Mouse (Mus musculus) heart, postnatal 25 days (tissue): ENCODE measurements around the gene Prkar2a. TPM values are rescaled to one million over a fixed set of nuclear protein-coding genes. Genes with fewer than 3 reads are reported as not detected.
"Not testable (repeated sequence)": the region's sequence is repeated elsewhere in the genome, so short reads cannot be mapped to it uniquely, and the experiment has no call there.

Experiments used
- DNase-seq: peaks from one replicate; pipeline ENCODE4 v3.0.0; 2022; ENCODE audit warnings: low spot score
- intact Hi-C: fragments of 180-260 bp; cut with DNase I; formaldehyde crosslinking; loops from one replicate; pipeline ENCODE4 v1.15.1; 2025
- total RNA-seq, 2 experiments: library from RNA; stranded (reverse); gene quantifications; 2 replicates each; pipeline ENCODE4 v1.2.3; 2021

Prkar2a gene
- total RNA-seq = 10 to 100 TPM; 80.3 to 81.8 TPM

GRCm38 (mm10) chr9:108689106-108689505 lies at the start of gene Prkar2a:
Gene Prkar2a (plus strand): TSS chr9:108689314.
- DNase-seq = no peak
- intact Hi-C loops = loop anchor here (5.0 kb wide), 1 partner anchor 38 kb away; no protein-coding TSS in a partner anchor

GRCm38 (mm10) chr9:108639825-108640224 lies 49.3 kb upstream of the Prkar2a start:
- intact Hi-C loops = no loop called here
- DNase-seq = no peak

GRCm38 (mm10) chr9:108648166-108648565 lies 40.9 kb upstream of the Prkar2a start:
- DNase-seq = no peak
- intact Hi-C loops = no loop called here

DNA sequence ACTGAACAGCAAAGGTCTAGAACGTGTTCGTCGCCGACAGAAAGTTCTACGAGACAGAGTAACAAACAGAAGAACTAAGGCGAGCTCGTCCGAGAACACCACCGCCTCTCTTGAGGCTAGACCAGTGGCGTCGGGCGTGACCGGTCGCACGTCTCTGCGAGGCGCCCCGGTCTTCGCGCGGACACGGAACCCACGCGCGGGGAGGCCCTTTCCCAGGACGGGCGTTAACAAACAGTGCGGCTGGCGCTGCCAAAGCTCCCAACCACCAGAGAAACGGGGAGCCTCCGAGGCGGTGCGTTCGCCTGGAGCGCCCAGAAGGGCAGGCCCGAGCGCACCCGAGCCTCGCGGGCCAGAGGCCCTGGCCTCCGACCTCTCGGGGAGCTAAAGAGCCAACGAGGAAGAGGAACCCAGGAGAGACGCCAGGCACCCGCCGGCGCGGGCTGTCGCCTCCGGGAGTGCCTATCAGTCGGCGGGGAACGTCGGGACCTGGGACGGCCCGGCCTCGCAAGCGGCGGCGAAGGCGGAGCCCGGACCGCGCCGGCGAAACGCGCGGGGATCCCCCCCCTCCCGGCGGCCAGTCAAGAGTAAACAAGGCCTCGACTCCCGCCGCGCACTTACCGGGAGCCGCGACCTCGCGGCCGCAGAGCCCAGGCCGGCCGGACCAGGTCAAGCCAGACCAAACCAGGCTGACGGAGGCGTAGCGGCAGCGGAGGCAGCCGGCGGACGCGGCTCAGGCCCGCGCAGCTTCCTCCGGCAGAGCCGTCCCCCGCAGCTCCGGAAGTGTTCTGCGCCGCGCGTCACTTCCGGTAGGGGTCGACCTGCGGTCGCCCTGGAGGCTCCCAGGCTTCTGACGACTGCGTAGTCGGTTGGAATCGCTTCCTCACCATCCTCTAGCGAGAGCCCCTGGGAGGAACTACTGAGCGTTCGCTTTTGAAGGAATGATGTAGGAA lies 40.2 kb upstream of the Prkar2a start, which contains the start of gene Arih2:
Arih2 (minus strand) TSS at position 776 of the 950 bp plus-strand sequence.
- peak; percentile 90 for DNase-seq
- intact Hi-C loops = no loop called here

GRCm38 (mm10) chr9:108649561-108650440 lies 39.3 kb upstream of the Prkar2a start:
- intact Hi-C loops = no loop called here
- no peak for DNase-seq

DNA sequence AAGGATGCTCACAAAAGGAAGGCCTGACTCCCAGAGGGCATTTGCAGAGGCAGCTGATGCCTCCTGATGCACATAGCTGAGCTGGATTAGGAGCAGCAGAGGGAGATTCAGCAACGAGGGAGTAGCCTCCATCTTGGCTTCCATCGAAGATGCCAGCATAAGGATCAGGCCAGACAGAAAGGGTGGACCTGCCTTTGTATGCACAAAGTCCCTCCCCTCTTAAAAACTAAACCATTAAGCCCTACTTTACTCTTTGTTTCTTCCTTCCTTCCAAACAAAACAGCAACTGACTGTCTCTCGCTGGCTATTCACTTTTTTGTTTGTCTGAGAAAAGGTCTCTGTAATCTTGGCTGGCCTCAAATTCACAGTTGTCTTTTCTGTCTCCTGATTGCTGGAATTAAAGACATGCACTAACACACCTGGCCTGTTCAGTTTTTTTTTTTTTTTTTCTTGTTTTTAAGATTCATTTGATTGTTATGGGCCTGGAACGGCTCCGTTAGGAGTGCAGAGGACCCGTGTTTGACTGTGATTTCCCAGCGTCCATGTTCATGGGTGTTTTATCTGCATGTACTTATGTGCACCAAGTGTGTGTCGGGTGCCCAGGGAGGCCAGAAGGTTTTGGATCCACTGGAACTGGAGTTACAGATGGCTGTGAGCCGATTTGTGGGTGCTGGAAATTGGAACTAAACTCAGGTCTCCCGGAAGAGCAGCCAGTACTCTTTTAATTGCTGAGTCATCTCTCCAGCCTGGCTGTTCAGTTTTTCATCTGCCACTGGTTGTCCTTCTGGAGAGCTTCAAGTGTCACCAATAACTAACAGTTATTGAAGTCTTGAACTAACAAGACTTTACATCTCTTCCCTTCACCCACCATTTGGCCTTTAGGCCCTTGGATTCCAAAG lies 34.3 kb upstream of the Prkar2a start:
- intact Hi-C loops = no loop called here
- no peak for DNase-seq

GRCm38 (mm10) chr9:108655865-108656264 lies 33.2 kb upstream of the Prkar2a start:
- intact Hi-C loops, DNase-seq: not testable (repeated sequence)

GRCm38 (mm10) chr9:108661677-108662612 lies 27.2 kb upstream of the Prkar2a start, which contains the start of gene Slc25a20:
Gene Slc25a20 (plus strand): TSS chr9:108662088.
- peak; percentile 69 for DNase-seq
- intact Hi-C loops = no loop called here

DNA sequence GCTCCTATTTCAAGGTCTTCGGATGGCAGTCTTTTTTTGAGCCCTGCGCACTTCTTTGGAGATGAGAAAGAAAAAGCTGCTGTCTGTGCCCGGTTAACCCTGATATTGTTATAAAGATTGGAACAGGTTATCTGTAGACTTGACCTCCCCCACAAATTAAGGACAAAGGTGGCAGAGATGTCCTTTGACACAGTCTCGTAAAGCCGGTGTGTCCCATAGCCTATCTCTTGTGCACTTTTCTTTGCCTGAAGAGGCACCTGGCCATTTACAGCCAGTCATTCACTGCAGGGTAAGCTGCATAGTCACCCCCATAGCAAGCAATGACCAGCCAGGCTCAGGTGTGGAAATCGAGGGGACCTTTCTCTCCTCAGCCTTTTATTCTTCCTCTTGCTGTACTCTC lies 26.5 kb upstream of the Prkar2a start:
- no peak for DNase-seq
- intact Hi-C loops = no loop called here

- intact Hi-C loops = no loop called here
- no peak for DNase-seq
Observed at GRCm38 (mm10) chr9:108669875-108670274, 19.2 kb upstream of the Prkar2a start.

GRCm38 (mm10) chr9:108673151-108673550 lies 16.0 kb upstream of the Prkar2a start:
- intact Hi-C loops = no loop called here
- DNase-seq = no peak

GRCm38 (mm10) chr9:108680026-108680425 lies 9.1 kb upstream of the Prkar2a start:
- intact Hi-C loops = no loop called here
- DNase-seq = no peak

GRCm38 (mm10) chr9:108686475-108686887 lies 2.6 kb upstream of the Prkar2a start:
- DNase-seq = no peak
- intact Hi-C loops = loop anchor here (5.0 kb wide), 1 partner anchor 41 kb away; no protein-coding TSS in a partner anchor

DNA sequence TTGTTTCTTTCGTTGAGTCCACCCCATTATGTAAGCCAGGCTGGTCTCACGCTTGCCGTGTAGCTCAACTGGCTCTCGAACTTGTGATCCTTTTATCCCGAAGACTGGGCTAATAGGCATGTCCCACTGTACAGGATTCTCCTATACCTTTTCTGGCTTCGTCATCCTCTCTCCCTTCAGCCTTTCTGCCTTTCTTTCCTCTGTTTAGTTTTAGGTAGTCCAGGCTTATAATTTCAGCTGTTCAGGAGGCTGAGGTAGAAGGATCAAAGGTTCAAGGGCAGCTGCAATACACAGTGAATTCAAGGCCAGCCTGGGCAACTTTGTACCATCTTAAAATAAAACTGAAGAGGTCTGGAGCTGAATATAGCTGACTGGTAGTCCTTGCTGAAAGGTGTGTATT lies 1.9 kb upstream of the Prkar2a start:
- no peak for DNase-seq
- intact Hi-C loops = loop anchor here (5.0 kb wide), 1 partner anchor 40 kb away; no protein-coding TSS in a partner anchor

DNA sequence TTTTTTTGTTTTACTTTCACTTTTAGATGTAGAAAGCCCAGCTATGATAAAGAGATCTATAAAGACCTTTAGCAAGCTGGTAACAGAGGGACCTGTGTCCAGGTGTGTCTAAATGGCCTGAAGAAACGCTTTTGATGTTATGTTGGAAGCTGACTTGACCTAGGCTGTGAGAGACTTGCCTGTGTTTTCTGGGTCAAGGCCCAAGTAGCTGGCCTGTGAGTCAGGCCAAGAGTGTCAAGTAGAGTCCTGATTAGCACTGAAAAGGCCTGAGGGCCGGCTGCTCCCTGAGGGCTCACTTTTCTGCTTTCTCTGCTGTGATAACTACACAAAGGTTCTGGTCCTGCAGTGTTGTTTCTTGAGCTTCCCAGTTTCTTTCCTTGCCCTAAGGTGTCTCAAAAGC lies 1.4 kb upstream of the Prkar2a start:
- intact Hi-C loops = loop anchor here (5.0 kb wide), 1 partner anchor 40 kb away; no protein-coding TSS in a partner anchor
- no peak for DNase-seq

GRCm38 (mm10) chr9:108688451-108688850 lies 663 bp upstream of the Prkar2a start:
- intact Hi-C loops = loop anchor here (5.0 kb wide), 1 partner anchor 39 kb away; no protein-coding TSS in a partner anchor
- no peak for DNase-seq

- intact Hi-C loops = loop anchor here (5.0 kb wide), 1 partner anchor 37 kb away; no protein-coding TSS in a partner anchor
- no peak for DNase-seq
Observed at GRCm38 (mm10) chr9:108689993-108690392, 879 bp downstream of the Prkar2a start.

- no peak for DNase-seq
- intact Hi-C loops = no loop called here
Observed at GRCm38 (mm10) chr9:108690914-108691313, 1.8 kb downstream of the Prkar2a start.
